Mouse (Mus musculus) CD8-positive naive resting alpha-beta T cell, adult 2 months (primary cell): ENCODE data around the gene Slc4a4.

Experiments used
- DNase-seq, 2 experiments: peaks; one replicate each; pipeline ENCODE4 v3.0.0; 2022; ENCODE audit warnings: low read depth in 2 of 2, low spot score in 2 of 2

Gene Slc4a4

DNA sequence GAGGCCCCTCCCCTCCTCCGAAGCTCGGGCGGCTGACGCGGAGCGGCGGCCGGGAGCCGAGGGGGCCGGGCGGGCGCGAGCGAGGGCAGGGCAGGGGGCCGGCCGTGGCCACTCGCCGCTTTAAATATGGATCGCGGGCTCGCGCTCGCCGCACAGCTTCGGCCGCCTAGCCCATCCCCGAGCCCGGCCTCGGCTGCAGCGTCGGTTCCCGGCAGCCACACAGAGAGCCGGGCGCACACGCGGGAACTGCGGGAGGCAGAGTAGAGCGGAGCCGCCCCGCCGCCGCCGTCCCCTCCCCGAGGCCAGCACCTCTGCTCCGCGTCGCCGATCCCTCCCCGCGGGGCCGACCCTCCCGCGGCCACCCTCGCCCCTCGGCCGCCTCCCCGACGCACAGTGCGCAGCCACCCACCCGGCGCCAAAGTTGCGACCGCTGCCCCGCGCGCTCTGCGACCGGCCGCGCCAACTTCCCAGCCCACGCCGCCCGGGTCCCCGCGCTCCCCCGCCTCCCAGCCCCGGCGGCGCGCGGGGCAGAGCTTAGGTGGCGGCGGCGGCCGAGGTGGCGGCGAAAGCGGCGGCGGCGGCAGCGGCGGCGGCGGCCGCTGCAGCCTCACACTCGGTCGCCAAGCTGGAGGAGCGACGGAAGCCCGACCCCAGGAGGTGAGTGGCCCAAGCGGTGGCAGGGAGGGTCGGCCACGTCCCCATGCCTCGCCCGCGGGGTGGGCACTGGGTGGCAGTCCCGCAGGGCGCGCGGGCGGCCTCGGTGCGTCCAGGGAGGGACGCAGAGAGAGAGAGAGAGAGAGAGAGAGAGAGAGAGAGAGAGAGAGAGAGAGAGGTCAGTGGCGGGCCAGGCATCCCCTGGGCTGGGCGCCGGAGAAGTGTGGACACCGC lies at the start of gene Slc4a4:
Gene Slc4a4, plus strand, starts transcription at position 151 of the 888 bp plus-strand sequence.
- DNase-seq: no peak

DNA sequence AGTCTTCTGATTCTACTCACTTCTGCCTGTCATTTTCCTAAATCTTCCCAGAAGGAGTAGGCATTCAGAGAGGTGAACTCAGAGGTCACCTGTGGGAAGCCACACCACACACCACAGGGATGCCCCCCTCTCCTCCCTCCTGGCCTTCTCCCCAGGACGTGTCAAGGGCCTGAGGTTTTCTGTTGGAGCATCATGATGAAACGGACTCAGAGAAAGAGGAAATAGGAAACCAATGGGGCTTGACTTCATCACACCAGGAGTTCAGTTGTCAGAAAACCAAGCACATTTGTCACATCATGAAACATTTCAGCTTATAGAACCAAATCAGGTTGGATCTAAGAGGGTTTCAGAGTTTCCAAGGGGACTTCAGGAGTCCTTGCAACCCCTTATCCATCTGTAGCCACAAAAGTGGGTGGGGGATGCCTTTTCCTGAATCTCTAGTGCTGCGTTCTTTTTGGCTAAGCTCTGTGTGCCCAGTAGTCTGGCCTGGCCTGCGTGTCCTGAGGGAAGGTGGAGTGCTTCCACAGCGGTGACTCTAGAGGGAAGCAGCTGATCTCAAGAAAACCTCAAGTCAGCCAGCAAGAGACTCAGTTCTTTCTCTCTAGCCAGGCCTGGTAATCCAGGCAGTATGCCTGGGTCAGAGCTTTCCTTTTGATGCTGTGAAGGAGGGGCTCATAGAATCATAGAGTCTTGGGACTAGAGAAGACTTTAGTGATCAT lies 46.4 kb upstream of the Slc4a4 start:
- DNase-seq: no peak

DNA sequence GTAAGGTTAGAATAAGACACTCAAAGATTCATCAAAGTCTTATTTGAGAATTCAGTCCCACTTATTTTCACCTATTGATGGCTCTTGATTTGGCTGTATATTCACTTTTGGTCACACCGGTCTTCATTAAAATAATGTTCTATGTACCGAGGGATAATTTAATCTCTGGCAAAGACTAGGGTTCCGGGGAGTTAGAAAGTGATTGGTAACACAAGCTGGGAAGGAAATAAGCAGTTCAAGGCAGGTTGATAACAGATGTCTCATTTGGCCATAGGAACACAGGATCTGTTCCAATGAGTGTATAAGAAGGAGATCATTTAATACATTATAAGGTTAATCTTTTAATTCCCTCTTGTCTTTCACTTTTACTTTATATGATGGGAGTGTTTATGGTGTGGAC lies 29.3 kb upstream of the Slc4a4 start:
- DNase-seq: no peak

DNA sequence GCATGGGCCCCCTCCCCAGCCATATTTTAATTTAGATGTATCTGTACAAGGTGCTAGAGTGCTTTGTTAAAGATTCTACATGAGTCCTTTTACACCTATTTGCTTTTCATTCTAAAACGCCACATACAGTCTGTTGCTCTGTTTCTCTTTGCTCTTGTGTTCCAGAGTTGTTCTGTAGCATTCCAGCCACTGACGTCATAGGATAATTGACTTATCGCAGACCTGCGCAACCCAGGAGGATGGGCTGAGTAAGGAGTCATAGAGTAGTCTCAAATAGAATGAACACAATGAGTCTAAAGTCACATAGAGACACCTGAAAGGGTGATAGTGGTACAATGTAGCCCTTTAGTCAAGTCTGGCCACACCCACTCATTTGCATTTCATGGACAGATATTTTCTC lies 28.8 kb upstream of the Slc4a4 start:
- no peak for DNase-seq

DNA sequence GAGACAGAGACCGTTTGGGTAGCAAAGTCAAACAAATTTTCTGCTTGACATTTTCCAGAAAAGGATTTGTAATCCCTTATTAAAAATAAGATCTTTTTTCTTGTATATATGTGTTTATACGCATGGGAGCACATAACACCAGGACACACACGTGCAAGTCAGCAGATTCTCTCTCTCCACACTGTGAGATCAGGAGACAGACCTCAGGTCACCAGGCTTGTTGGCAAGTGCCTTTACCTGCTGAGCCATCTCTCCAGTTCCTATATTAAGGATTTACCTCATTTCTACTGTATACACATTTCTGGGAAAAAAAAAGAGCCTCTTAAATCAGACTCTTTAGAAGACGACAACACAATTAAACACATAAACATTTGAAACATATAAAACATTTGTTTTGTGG lies 28.4 kb upstream of the Slc4a4 start:
- no peak for DNase-seq

DNA sequence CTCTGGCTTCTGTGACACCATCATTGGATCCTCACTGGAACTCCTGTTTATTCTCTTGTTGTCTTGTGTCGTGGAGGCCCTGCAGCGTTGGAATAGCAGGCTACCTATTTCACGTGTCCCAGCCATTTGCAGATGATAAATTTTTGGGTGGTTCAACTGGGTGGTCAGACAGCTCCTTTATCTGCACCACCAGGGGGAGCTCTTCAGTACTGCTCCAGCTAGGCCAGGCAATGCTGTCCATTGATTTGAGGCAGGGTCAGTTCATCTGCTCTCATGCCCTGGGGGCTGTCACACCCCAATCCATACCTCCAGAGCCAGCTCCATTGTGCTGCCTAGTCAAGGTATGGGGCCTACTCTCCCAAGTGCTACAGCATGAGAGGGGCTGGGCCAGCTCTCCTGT lies 24.5 kb upstream of the Slc4a4 start:
- peak in 1 of 2 experiments; percentile 7 for DNase-seq

DNA sequence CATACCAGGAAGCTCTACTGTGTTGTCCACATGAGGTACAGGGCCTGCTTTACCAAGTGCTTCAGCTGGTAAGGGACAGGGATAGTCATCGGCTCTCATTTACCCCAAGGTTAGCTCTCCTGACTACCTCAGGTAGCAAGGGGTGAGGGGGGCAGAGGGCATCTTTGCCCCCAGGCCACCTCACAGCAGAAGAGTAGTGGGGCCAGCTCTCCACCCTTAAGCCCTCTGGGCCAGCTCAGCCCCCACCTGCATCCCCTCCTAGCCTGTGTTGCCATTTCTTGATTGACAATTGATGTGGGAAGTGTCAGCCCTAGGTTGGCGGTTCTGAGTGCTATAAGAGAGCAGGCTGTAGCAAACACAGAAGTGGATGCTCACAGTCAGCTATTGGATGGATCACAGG lies 23.8 kb upstream of the Slc4a4 start:
- DNase-seq: no peak

- no peak for DNase-seq
Observed at GRCm38 (mm10) chr5:88884101-88884500, 2.5 kb upstream of the Slc4a4 start.

DNA sequence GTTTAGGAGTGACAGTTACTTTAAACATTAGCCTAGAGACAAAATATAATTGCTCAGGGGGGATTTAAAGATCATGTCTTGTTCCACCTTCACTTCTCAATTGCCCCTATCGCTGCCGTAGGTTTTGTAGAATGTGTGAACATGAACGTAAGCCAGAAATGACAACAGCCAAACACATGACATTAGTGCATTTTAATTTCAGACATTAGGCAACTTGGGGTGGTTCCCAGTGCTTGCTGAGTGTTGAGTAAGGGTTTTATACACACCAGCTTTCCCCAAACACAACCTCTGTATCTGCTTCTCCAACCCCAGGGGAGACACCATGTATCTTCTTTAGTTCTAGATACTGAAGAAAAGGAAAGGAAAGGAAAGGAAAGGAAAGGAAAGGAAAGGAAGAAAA lies 1.1 kb upstream of the Slc4a4 start:
- no peak for DNase-seq

DNA sequence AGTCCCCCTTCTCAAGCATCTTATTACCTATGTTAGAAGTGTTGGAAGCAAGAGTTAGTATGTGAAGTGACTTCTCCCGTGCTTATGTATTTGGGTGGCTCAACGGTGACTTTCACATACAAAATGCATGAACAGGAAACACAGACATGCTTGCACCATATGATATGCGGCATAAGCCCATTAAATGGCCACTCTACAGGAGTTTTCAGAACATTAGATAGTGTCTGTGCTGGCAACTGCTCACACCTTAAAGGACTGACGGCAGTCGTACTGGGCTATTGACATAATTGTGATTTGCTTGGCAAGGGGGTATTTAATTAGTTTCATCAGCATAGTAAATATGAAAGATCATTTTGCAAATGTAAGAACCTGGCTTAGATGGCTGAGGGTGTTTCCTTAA lies 674 bp upstream of the Slc4a4 start:
- DNase-seq: no peak

DNA sequence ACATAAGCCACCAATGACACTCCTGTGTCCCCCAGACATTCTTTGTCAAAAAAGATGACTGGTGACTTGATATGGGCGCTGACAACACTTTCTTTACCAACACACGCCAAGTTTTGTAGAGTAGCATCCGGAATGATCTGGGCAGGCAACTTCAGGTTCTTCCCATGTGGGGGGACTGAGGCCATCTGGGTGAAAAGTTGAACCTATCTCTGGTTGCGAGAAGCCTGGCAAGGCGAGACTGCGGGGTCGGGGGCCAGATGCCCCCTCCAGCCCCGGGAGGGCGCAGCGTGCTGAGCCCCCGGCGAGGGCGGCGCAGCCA lies 310 bp upstream of the Slc4a4 start:
- no peak for DNase-seq

DNA sequence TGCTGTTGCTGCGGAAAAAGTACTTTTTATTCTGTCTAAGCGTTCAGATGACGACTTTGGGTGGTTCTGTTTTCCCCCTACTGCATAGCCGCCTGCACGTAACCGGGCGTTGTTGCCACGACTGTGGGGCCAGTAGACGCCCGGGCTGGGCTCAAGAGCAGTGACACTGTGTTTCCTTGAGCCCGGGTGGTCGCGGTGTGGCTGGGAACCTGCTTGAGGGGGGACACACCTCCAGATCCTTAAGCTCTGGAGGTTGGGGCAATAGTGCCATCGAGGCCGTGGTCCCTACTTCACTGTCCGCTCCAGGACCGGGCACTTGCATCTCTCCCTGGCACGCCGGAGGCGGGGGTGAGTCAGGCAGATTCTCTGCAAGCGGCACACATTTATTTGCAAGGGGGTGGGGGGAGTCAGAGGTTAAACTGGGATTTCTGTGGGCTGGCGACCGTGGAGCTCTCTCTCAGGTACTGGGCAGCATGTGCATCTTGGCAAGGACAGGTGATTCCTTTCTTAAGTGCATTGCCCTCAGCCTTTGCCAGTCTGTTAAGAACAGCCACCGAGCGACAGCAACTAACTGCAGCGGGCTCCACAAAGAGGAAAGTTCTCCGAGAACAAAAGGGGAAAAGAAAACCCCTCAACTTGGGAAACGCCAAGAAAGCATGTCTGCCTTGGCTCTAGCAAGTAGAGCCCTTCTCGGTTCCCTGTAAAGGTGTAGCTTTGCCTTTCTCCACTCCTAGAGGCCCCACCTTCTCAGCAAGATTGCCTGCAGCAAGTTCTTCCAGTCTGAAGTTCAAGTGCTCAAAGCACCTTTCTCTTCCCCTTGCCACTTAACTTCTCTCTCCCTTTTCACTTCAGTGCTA lies 1.2 kb downstream of the Slc4a4 start:
- no peak for DNase-seq

DNA sequence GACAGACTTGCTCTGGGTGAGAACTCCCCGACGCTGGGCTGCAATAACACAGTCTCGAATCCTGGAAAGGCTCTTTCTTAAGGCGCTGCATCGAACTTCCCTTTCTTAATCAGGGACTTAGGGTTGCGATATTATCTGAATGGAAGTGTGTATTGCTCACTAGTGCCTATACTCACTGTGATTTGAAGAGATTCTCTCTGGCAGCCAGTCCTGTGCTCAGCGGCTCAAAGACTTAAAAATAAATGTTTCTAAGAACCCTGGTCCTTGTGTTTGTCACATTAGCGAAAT lies 1.7 kb downstream of the Slc4a4 start:
- DNase-seq: no peak

GRCm38 (mm10) chr5:88889326-88889725 lies 2.7 kb downstream of the Slc4a4 start:
- DNase-seq: no peak

DNA sequence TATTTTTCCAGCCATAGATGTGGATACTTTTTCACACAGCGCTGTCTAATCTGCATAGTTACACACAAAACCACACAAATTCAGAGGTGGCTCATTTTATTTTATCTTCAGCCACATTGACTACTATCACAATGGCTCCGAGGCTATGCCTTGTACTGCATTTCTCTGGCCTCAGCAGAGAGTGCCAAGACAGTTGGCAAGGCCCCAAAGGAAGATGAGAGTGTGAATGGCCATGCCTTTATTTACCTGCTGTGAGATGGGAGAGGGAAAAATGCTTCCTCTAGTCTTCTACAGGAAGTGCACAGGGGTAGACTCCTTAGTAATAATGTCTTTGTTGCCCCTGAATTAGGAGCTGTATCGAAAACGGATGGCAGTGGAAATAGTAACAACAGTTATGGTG lies 3.5 kb downstream of the Slc4a4 start:
- no peak for DNase-seq

GRCm38 (mm10) chr5:88896574-88896973 lies 10.0 kb downstream of the Slc4a4 start:
- DNase-seq: no peak

DNA sequence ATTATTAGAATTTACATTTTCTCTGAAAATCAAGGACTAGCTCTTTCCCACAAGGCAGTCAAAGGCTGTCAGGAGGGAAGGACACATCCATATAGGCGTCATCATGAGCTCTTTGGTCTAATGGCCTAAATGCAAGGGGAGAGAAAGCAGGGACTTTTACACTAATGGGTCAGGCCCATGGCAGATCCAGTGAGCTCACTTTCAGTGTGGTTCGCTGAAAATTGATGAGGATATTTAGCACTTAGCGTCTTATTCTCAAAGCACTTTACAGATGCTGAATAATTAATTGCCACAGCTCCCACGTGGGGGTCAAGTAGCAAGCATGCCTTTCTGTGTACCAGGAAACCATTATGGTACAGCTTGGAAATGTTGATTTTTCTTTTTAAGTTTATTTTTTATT lies 16.5 kb downstream of the Slc4a4 start:
- no peak for DNase-seq

GRCm38 (mm10) chr5:88903526-88903925 lies 16.9 kb downstream of the Slc4a4 start:
- DNase-seq: no peak

DNA sequence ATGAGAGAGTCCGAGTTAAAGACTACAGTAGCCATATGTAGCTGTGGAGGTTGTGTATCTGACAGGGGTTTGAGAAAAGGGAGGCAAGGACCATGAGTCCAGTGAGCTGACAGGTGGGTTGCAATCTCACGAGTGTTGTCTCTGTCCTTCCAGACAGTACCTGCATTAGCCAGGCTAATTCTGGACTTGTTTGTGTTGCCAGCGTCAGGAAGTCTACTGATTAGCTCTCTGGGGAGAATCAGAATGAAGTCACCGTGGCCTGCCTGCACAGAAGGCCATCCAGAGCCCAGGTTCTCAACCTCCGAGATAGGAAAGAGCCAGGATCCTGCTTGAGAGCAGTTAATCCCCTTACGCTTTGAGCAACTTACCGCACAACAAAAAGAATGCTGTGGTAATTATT lies 18.2 kb downstream of the Slc4a4 start:
- no peak for DNase-seq

- no peak for DNase-seq
Observed at GRCm38 (mm10) chr5:88907615-88908014, 21.0 kb downstream of the Slc4a4 start.

DNA sequence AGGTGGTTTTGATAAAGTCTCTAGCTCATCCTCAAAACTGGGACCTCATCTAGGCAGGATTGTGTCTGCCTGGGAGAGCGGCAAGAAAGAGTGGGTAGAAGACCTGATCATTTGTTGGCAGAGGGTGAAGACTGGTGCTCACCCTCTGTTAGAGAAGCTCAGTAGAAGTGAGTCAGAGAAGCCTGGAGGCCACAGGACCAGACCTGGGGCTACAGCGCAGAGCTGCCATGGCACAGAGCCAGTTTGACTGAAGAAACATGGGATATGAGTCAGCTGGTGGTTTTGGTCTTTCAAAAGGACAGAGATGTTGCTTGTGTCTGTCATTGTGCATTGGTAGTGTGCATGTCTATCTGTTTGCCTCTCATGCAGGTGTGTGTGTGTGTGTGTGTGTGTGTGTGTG lies 26.0 kb downstream of the Slc4a4 start:
- no peak for DNase-seq

- DNase-seq: no peak
Observed at GRCm38 (mm10) chr5:88915082-88915481, 28.5 kb downstream of the Slc4a4 start.
